Mouse (Mus musculus): ENCODE results near the gene AB124611. TPM values are rescaled to one million over a fixed set of nuclear protein-coding genes. Genes with fewer than 3 reads are reported as not detected.

Gene AB124611
- total and polyA plus RNA-seq, 2 experiments from 2014 or later, result 0.68 to 1.7 TPM

- no peak for TF ChIP-seq CTCF (IDR thresholded peaks at IDR 0.05)
- H3K27ac ChIP-seq (ENCODE audit: low read depth, low read length), result no peak overlapping the region
- 85% methylated on average over 9 of the region's 9 CpGs for WGBS
- peaks cover 29% of the 10 kb centered on the region for H3K36me3 ChIP-seq (ENCODE audit: insufficient read depth, low read length)
- no peaks in the 10 kb centered on the region for H3K4me1 ChIP-seq (ENCODE audit: insufficient read depth, low read length)
- no peaks in the 10 kb centered on the region for H3K27me3 ChIP-seq (ENCODE audit: insufficient read depth, low read length)
- H3K4me2 ChIP-seq (ENCODE audit: low read depth, low read length, poor library complexity, severe bottlenecking), result no peak overlapping the region
- no peak overlapping the region for H3K4me3 ChIP-seq (ENCODE audit: low read depth, low read length)
- DNase-seq (ENCODE audit: low spot score), result no peak
- no peaks in the 10 kb centered on the region for H3K9me3 ChIP-seq (ENCODE audit: low read length)
- no peak for ATAC-seq (ENCODE audit: low FRiP score)
- H3K9ac ChIP-seq (replicated peaks; ENCODE audit: low read length, poor library complexity, severe bottlenecking), result no peak overlapping the region
Measured at GRCm38 (mm10) chr9:21494726-21495125, 31.2 kb upstream of the AB124611 start.

GRCm38 (mm10) chr9:21496308-21497049, 29.5 kb upstream of the AB124611 start:
- no peak for ATAC-seq (ENCODE audit: low FRiP score)
- Histone ChIP-seq H3K36me3 (ENCODE audit: insufficient read depth, low read length) (peaks cover 28% of the 10 kb centered on the region), H3K4me3 (ENCODE audit: low read depth, low read length) (no peak overlapping the region), H3K27ac (ENCODE audit: low read depth, low read length) (no peak overlapping the region), H3K9me3 (ENCODE audit: low read length) (no peaks in the 10 kb centered on the region), H3K9ac (replicated peaks; ENCODE audit: low read length, poor library complexity, severe bottlenecking) (no peak overlapping the region), H3K27me3 (ENCODE audit: insufficient read depth, low read length) (no peaks in the 10 kb centered on the region), H3K4me1 (ENCODE audit: insufficient read depth, low read length) (no peaks in the 10 kb centered on the region), H3K4me2 (ENCODE audit: low read depth, low read length, poor library complexity, severe bottlenecking) (no peak overlapping the region)
- TF ChIP-seq CTCF (IDR thresholded peaks at IDR 0.05), result no peak
- no peak for DNase-seq (ENCODE audit: low spot score)
- 92% methylated on average over 17 of the region's 19 CpGs for WGBS

GRCm38 (mm10) chr9:21497050-21497542, 28.9 kb upstream of the AB124611 start:
- no peak overlapping the region for H3K27ac ChIP-seq (ENCODE audit: low read depth, low read length)
- DNase-seq (ENCODE audit: low spot score), result no peak
- no peak for ATAC-seq (ENCODE audit: low FRiP score)

GRCm38 (mm10) chr9:21497664-21498063, 28.3 kb upstream of the AB124611 start:
- no peak overlapping the region for H3K4me2 ChIP-seq (ENCODE audit: low read depth, low read length, poor library complexity, severe bottlenecking)
- H3K4me1 ChIP-seq (ENCODE audit: insufficient read depth, low read length), result no peaks in the 10 kb centered on the region
- H3K9ac ChIP-seq (replicated peaks; ENCODE audit: low read length, poor library complexity, severe bottlenecking), result no peak overlapping the region
- no peak overlapping the region for H3K27ac ChIP-seq (ENCODE audit: low read depth, low read length)
- TF ChIP-seq CTCF (IDR thresholded peaks at IDR 0.05), result no peak
- H3K9me3 ChIP-seq (ENCODE audit: low read length), result no peaks in the 10 kb centered on the region
- H3K36me3 ChIP-seq (ENCODE audit: insufficient read depth, low read length), result peaks cover 23% of the 10 kb centered on the region
- H3K4me3 ChIP-seq (ENCODE audit: low read depth, low read length), result no peak overlapping the region
- no peak for DNase-seq (ENCODE audit: low spot score)
- 90% methylated on average over 2 of the region's 2 CpGs for WGBS
- no peak for ATAC-seq (ENCODE audit: low FRiP score)
- no peaks in the 10 kb centered on the region for H3K27me3 ChIP-seq (ENCODE audit: insufficient read depth, low read length)

More at GRCm38 (mm10) chr9:21497050-21497542, 28.9 kb upstream of the AB124611 start:
- WGBS, result 95% methylated on average over 16 of the region's 16 CpGs
- H3K4me1 ChIP-seq (ENCODE audit: insufficient read depth, low read length), result no peaks in the 10 kb centered on the region
- no peak for TF ChIP-seq CTCF (IDR thresholded peaks at IDR 0.05)
- H3K4me3 ChIP-seq (ENCODE audit: low read depth, low read length), result no peak overlapping the region
- H3K36me3 ChIP-seq (ENCODE audit: insufficient read depth, low read length), result peaks cover 26% of the 10 kb centered on the region
- no peak overlapping the region for H3K9ac ChIP-seq (replicated peaks; ENCODE audit: low read length, poor library complexity, severe bottlenecking)
- no peaks in the 10 kb centered on the region for H3K9me3 ChIP-seq (ENCODE audit: low read length)
- no peak overlapping the region for H3K4me2 ChIP-seq (ENCODE audit: low read depth, low read length, poor library complexity, severe bottlenecking)
- H3K27me3 ChIP-seq (ENCODE audit: insufficient read depth, low read length), result no peaks in the 10 kb centered on the region

GRCm38 (mm10) chr9:21498284-21498902, 27.6 kb upstream of the AB124611 start:
- ATAC-seq (ENCODE audit: low FRiP score), result no peak
- H3K9ac ChIP-seq (replicated peaks; ENCODE audit: low read length, poor library complexity, severe bottlenecking), result no peak overlapping the region
- H3K27me3 ChIP-seq (ENCODE audit: insufficient read depth, low read length), result no peaks in the 10 kb centered on the region
- peaks cover 27% of the 10 kb centered on the region for H3K36me3 ChIP-seq (ENCODE audit: insufficient read depth, low read length)
- no peaks in the 10 kb centered on the region for H3K4me1 ChIP-seq (ENCODE audit: insufficient read depth, low read length)
- H3K4me2 ChIP-seq (ENCODE audit: low read depth, low read length, poor library complexity, severe bottlenecking), result no peak overlapping the region
- no peak overlapping the region for H3K27ac ChIP-seq (ENCODE audit: low read depth, low read length)
- no peak overlapping the region for H3K4me3 ChIP-seq (ENCODE audit: low read depth, low read length)
- no peaks in the 10 kb centered on the region for H3K9me3 ChIP-seq (ENCODE audit: low read length)
- TF ChIP-seq CTCF (IDR thresholded peaks at IDR 0.05), result no peak
- 86% methylated on average over 12 of the region's 12 CpGs for WGBS
- DNase-seq (ENCODE audit: low spot score), result no peak

GRCm38 (mm10) chr9:21503352-21503751, 22.6 kb upstream of the AB124611 start:
- Histone ChIP-seq H3K4me3 (ENCODE audit: low read depth, low read length) (no peak overlapping the region), H3K27me3 (ENCODE audit: insufficient read depth, low read length) (no peaks in the 10 kb centered on the region), H3K9me3 (ENCODE audit: low read length) (no peaks in the 10 kb centered on the region), H3K9ac (replicated peaks; ENCODE audit: low read length, poor library complexity, severe bottlenecking) (no peak overlapping the region), H3K36me3 (ENCODE audit: insufficient read depth, low read length) (peaks cover 60% of the 10 kb centered on the region), H3K27ac (ENCODE audit: low read depth, low read length) (no peak overlapping the region), H3K4me2 (ENCODE audit: low read depth, low read length, poor library complexity, severe bottlenecking) (no peak overlapping the region), H3K4me1 (ENCODE audit: insufficient read depth, low read length) (no peaks in the 10 kb centered on the region)
- WGBS, result 99% methylated on average over 8 of the region's 8 CpGs
- DNase-seq (ENCODE audit: low spot score) (no peak), ATAC-seq (ENCODE audit: low FRiP score) (no peak)
- TF ChIP-seq CTCF (IDR thresholded peaks at IDR 0.05), result no peak
